Mouse (Mus musculus): ENCODE measurements around the gene Med8.

DNA sequence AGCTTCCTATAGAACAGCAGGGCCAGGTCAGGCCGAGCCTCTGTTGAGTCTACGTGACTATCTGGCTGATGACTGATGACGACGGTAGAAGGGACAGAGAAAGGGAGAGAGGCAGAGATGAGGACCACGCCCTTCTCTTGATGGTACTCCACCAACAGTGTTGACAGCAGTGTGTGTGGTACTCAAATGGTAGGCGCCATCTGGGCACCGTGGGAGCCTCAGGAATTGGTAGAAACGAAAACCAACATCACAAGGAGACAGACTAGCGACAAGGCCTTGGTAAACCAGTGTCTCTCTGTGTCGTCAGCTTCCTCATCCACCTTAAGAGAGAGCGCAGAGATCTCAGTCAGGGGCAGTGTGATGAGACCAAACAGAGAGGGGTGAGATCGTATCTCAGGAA, 41.6 kb upstream of the Med8 start:
- TF ChIP-seq EP300 (IDR thresholded peaks at IDR 0.05; ENCODE audit: insufficient read depth, low read depth, low read length) (no peak), CTCF (IDR thresholded peaks at IDR 0.05; ENCODE audit: low read depth, low read length) (no peak)
